Mouse (Mus musculus) heart, embryonic 16.5 days (tissue): ENCODE measurements around the gene Rsph14. TPM values are rescaled to one million over a fixed set of nuclear protein-coding genes. Genes with fewer than 3 reads are reported as not detected.

ENCODE experiments used
- ATAC-seq: fragments of 200-750 bp; cut with Nextera tagmentation; replicated peaks from 2 replicates; pipeline ENCODE4 v1.8.0; 2017; ENCODE audit warnings: moderate number of reproducible peaks; ENCODE audit not compliant: insufficient read depth, low FRiP score; ENCODE audit errors: extremely low read depth
- H3K27ac ChIP-seq: fragments of 300-500 bp; sonication (generic); 2 replicates; pipeline ENCODE4 v1.5.1; 2014; ENCODE audit warnings: mild to moderate bottlenecking, low read length, control low read depth, moderate library complexity
- H3K27me3 ChIP-seq: fragments of 300-500 bp; sonication (generic); 2 replicates; pipeline ENCODE4 v1.6.1; 2014; ENCODE audit warnings: low read length, mixed read lengths; ENCODE audit not compliant: control insufficient read depth, insufficient read depth
- H3K36me3 ChIP-seq: fragments of 300-500 bp; sonication (generic); 2 replicates; pipeline ENCODE4 v1.6.1; 2014; ENCODE audit not compliant: control insufficient read depth, insufficient read depth
- H3K4me1 ChIP-seq: fragments of 300-500 bp; sonication (generic); 2 replicates; pipeline ENCODE4 v1.6.1; 2014; ENCODE audit warnings: low read length, mixed read lengths; ENCODE audit not compliant: control insufficient read depth, insufficient read depth
- H3K4me2 ChIP-seq: fragments of 300-500 bp; sonication (generic); 2 replicates; pipeline ENCODE4 v1.6.1; 2014; ENCODE audit warnings: low read depth, mild to moderate bottlenecking, control low read depth, low read length
- H3K4me3 ChIP-seq: fragments of 300-500 bp; sonication (generic); 2 replicates; pipeline ENCODE4 v1.5.1; 2014; ENCODE audit warnings: mild to moderate bottlenecking, control low read depth, low read length
- H3K9ac ChIP-seq: fragments of 300-500 bp; sonication (generic); 2 replicates; pipeline ENCODE4 v1.6.1; 2014; ENCODE audit warnings: low read length, control low read depth
- H3K9me3 ChIP-seq: fragments of 300-500 bp; sonication (generic); replicated peaks from 2 replicates; pipeline ENCODE4 v1.6.1; 2016; ENCODE audit warnings: low read length; ENCODE audit not compliant: control insufficient read depth
- WGBS: fragments of 180-500 bp; shearing (Covaris S2); extraction: QIAGEN DNeasy Blood & Tissue Kit; methylation state at CpG from one replicate; pipeline ENCODE4 v1.1.7; 2014; 5-methylcytosine and 5-hydroxymethylcytosine counted together
- polyA plus RNA-seq: library from polyadenylated mRNA; unstranded; fragments of >200 nt; fragmentation: Nextera tagmentation; extraction: Ambion mirVana; gene quantifications from 2 replicates; pipeline ENCODE4 v1.2.1, GENCODE M21; 2015

The Rsph14 gene
- polyA plus RNA-seq, 1 experiment from 2014 or later = 0.37 TPM

DNA sequence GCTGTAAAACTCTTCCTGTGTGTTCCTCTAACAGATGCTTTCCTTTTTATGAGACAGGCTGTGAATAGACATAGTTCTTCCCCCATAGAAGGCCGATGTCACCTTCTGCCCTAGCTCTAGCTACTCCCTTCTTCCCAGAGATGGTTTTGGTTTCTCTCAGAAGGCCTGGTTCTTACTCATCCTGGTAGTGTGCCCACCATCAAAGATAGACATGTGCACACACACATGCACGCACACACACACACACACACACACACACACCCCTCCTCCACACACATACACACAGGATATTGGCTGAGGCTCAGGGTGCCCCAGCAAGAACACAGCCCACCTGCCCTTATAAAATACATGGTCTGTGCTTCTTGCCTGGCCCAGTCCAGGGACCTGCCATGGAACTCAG is 63.1 kb downstream of the Rsph14 start:
- Histone ChIP-seq H3K4me2 (no peak overlapping the region), H3K27me3 (peaks cover 27% of the 10 kb centered on the region), H3K27ac (no peak overlapping the region), H3K9ac (no peak overlapping the region), H3K36me3 (no peaks in the 10 kb centered on the region), H3K4me3 (no peak overlapping the region), H3K4me1 (peaks cover 7% of the 10 kb centered on the region), H3K9me3 (no peaks in the 10 kb centered on the region)
- ATAC-seq = no peak
- 74% methylated on average over 2 of the region's 2 CpGs for whole genome bisulfite sequencing

DNA sequence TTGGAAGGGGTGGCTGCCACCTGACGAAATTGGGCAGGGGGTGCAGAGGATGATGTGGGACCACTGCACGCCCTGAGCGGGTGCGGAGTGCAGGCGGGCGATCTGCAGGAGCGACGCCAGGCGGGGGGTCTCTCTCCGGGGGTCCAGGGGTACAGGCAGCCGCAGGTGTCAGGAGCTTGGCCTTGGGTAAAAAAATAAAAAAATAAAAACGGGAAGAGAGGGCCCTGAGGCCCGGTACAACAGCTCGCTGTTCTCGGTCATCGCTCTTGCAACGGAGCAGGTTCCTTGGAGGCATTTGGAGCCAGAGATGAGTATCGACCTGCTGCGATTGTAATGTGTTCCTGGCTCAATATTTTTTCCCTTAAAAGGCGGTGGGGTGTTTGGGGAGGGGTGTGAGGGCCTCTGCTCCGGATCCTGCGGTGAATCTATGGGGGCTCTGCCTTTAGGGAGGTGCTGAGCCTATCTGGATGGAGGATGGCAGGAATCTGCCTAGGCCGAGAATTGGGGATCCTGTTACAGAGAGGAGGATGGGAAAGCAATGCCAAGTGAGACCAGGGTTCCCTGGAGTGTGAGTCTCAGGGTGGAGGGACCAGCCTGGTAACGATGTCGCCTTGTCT is 64.6 kb downstream of the Rsph14 start:
- H3K4me3 ChIP-seq = peak overlapping the region; percentile 76
- WGBS = 9% methylated on average over 25 of the region's 25 CpGs
- ATAC-seq = no peak
- peaks cover 7% of the 10 kb centered on the region for H3K4me1 ChIP-seq
- H3K27me3 ChIP-seq = peaks cover 27% of the 10 kb centered on the region
- peak overlapping the region; percentile 98 for H3K4me2 ChIP-seq
- peak overlapping the region; percentile 71 for H3K9ac ChIP-seq
- H3K36me3 ChIP-seq = no peaks in the 10 kb centered on the region
- H3K27ac ChIP-seq = no peak overlapping the region
- H3K9me3 ChIP-seq = no peaks in the 10 kb centered on the region

DNA sequence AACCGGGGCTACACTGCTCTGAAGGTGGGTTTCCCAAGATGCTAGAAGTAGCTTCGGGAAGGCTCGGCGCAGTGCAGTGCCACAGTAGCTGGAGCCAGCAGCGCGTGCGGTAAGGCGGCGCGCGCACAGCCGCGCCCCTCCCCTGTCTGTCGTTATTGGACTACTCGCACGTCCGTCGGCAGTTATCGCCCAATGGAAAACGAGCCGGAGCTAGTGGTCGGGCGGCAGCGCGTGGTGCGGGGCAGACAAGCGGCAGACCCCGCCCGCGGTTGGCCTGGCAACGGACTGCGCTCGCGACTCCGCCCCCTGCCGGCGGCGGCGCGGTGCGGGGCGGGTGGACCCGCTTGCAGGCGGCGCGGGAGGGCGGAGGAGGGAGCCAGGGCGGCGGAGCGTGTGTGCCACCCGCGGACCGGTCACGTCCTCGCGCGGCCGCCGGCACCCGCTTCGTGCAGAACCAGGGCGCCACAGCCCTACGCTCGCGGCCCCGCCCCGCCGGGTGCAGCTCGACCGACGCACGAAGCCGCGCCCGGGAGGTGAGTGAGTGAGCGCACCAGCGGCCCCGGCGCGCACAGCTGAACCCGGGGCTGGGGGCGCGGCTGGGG is 65.4 kb downstream of the Rsph14 start, which contains the start of gene Gnaz:
Gene Gnaz (plus strand): TSS at position 328 of the 602 bp plus-strand sequence.
- under 1% methylated on average over 82 of the region's 83 CpGs for WGBS

DNA sequence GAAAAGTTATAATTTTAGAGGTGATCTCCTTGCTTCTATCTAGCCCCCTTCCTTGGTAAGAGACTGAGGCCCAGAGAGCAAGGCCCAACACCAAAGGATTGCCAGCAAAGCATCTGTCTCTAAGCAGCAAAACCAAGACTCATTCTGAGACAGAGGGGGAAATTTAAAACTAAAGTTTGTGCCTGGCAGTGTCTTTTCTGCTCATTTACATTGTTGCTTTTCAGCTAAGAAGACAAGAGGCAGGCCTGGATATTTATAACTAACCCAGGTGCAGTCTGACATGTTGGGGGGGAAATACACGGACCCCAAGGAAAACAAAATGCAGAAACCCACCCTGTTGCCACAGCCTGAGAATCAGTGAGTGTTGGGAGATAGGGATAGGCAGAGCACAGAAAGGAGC is 68.0 kb downstream of the Rsph14 start:
- Histone ChIP-seq H3K9ac (no peak overlapping the region), H3K36me3 (no peaks in the 10 kb centered on the region), H3K4me2 (no peak overlapping the region), H3K27me3 (peaks cover 26% of the 10 kb centered on the region), H3K9me3 (no peaks in the 10 kb centered on the region), H3K27ac (no peak overlapping the region), H3K4me1 (peaks cover 7% of the 10 kb centered on the region), H3K4me3 (no peak overlapping the region)
- WGBS = 55% methylated on average over 1 of the region's 1 CpGs
- no peak for ATAC-seq

More for the DNA sequence above, 65.4 kb downstream of the Rsph14 start, which contains the start of gene Gnaz:
- ATAC-seq = peak; percentile 98
- H3K9me3 ChIP-seq = no peaks in the 10 kb centered on the region
- peak within 1 kb of the TSS; percentile 71 for H3K9ac ChIP-seq
- H3K4me2 ChIP-seq = peak within 1 kb of the TSS; percentile 98
- peaks cover 27% of the 10 kb centered on the region for H3K27me3 ChIP-seq
- H3K36me3 ChIP-seq = no peaks in the 10 kb centered on the region
- peak within 1 kb of the TSS; percentile 76 for H3K4me3 ChIP-seq
- H3K4me1 ChIP-seq = peaks cover 7% of the 10 kb centered on the region
- no peak within 1 kb of the TSS for H3K27ac ChIP-seq

DNA sequence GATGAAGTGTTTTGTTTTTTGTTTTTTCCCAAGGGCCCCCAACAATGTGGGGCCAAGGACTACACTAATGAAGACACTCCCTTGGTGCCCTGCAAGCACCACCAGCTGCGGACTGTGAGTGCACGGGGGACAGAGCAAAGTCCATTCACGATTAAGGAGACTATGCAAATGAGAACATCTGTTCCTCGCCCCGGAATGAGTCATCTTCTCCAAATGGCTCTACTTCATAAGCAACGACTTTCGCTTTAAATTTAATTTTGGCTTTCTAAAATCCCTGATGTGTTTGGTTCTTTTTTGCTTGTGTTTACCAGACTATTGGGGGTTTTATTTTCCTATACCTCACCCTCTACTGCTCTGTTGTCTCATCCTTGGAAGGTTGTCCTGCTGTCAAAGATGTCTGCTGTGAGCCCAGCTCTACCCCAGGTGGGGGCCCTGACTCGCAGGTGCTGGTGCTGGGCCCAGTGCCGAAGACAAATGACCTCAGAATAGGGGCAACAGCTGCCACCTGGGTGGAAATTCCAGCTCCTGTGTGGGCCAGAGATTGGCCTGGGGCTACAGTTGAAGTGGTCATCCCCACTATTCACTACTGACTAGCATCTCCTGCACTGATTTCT is 79.4 kb downstream of the Rsph14 start:
- H3K9me3 ChIP-seq = no peaks in the 10 kb centered on the region
- no peaks in the 10 kb centered on the region for H3K36me3 ChIP-seq
- no peak overlapping the region for H3K9ac ChIP-seq
- 49% methylated on average over 9 of the region's 9 CpGs for WGBS
- H3K4me3 ChIP-seq = no peak overlapping the region
- no peak for ATAC-seq
- peaks cover 4% of the 10 kb centered on the region for H3K27me3 ChIP-seq
- H3K4me2 ChIP-seq = no peak overlapping the region
- H3K27ac ChIP-seq = no peak overlapping the region
- no peaks in the 10 kb centered on the region for H3K4me1 ChIP-seq

DNA sequence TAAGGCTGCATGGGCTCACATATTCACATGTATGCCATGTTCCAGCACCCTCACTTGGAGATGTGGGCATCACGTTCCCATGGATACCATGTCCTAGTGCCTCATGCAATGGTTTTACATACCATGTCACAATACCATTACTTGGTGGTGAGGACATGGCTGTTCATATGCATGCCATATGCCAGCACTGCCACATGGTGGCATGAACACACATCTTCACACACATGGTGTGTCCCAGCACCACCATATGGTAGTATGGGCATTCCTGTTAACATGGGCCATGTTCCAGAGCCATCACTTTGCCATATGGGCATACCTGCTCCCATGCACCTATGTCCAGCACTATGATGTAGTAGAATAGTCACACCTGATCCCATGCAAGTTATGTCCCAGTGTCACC is 91.6 kb downstream of the Rsph14 start:
- H3K9me3 ChIP-seq = no peaks in the 10 kb centered on the region
- H3K4me3 ChIP-seq = no peak overlapping the region
- no peak for ATAC-seq
- no peak overlapping the region for H3K9ac ChIP-seq
- no peak overlapping the region for H3K27ac ChIP-seq
- no peaks in the 10 kb centered on the region for H3K36me3 ChIP-seq
- H3K4me1 ChIP-seq = no peaks in the 10 kb centered on the region
- no peak overlapping the region for H3K4me2 ChIP-seq
- no peaks in the 10 kb centered on the region for H3K27me3 ChIP-seq
- 91% methylated on average over 1 of the region's 1 CpGs for WGBS

DNA sequence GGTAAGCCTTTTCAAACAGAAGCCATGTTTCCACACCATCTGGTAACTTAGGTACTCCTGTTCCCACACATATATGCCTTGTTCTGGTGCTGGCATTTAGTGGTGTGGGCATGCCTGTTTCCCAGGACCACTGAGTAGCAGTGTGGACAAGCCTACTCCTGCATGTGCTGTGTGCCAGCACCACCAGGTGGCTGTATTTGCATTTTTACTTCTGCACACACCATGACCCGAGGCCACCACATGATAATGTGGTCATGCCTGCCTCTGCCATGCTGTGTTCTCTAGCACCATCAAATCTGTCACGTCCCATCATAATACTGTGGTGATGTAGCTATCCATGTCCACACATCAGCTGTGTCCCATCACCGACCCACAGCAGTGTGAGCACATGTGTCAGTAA is 93.1 kb downstream of the Rsph14 start:
- Histone ChIP-seq H3K36me3 (no peaks in the 10 kb centered on the region), H3K9me3 (no peaks in the 10 kb centered on the region), H3K27me3 (no peaks in the 10 kb centered on the region), H3K27ac (no peak overlapping the region), H3K4me2 (no peak overlapping the region), H3K9ac (no peak overlapping the region), H3K4me3 (no peak overlapping the region), H3K4me1 (no peaks in the 10 kb centered on the region)
- 54% methylated on average over 3 of the region's 3 CpGs for WGBS
- ATAC-seq = no peak

DNA sequence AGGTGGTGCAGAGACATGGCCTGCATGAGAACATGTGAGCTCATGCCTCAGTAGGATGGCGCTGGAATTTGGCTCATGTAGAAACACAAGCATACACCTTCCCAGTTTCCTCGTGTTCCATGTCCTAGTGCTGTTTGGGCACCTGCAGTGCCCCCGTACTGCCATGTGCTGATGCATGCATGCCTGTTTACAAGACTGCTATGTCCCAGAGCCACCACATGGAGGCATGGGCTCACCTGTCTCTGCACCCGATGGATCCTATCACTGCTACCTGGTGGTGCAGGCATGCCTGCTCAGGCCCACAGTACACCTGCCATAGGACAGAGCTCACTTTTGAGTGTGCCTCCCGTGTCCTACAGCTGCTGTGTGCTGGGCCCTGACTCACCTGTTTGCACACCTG is 94.0 kb downstream of the Rsph14 start:
- no peak overlapping the region for H3K4me3 ChIP-seq
- no peaks in the 10 kb centered on the region for H3K36me3 ChIP-seq
- no peak overlapping the region for H3K4me2 ChIP-seq
- 59% methylated on average over 5 of the region's 5 CpGs for WGBS
- H3K9ac ChIP-seq = no peak overlapping the region
- no peaks in the 10 kb centered on the region for H3K9me3 ChIP-seq
- no peaks in the 10 kb centered on the region for H3K4me1 ChIP-seq
- no peak for ATAC-seq
- H3K27me3 ChIP-seq = no peaks in the 10 kb centered on the region
- H3K27ac ChIP-seq = no peak overlapping the region

DNA sequence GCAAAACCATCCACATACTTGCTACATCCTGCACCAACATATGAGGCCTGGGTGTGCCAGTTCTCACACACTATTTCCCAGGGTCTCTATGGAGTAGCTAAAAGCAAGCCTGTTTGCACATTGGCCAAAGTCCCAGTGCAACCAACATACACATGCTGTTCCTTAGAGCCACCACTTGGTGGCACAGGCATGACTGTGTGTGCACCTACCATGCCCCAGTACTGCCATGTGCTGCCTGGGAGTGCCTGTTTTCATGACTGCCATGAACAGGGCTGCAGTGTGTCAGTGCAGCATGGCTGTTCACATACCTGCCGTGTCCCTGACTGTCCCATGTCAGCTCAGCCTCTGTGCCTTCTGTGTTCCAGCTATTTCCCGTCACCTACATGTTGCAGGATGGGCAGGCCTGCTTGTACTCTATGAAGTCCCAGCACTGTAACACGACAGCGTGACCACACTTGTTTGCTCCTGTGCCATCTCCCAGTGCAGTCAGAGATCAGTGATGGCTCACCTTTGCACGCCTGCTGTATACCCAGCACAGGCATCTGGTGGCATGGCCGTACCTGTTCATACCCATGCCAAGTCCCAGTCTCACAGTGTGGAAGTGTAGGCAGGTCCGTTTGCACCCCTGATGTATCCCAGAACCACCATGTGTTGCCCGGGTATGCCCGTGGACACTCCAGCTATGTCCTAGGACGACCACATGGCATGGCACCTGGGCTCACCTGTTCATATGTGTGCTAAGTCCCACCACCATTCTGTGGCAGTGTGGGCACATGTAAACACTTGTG is 95.2 kb downstream of the Rsph14 start:
- Histone ChIP-seq H3K27ac (no peak overlapping the region), H3K27me3 (no peaks in the 10 kb centered on the region), H3K4me2 (no peak overlapping the region), H3K4me3 (no peak overlapping the region), H3K36me3 (no peaks in the 10 kb centered on the region), H3K9me3 (no peaks in the 10 kb centered on the region), H3K9ac (no peak overlapping the region), H3K4me1 (no peaks in the 10 kb centered on the region)
- WGBS = 68% methylated on average over 10 of the region's 10 CpGs
- ATAC-seq = no peak
